ENCODE assay signal across 9 mouse cellular contexts in the genomic region with DNA sequence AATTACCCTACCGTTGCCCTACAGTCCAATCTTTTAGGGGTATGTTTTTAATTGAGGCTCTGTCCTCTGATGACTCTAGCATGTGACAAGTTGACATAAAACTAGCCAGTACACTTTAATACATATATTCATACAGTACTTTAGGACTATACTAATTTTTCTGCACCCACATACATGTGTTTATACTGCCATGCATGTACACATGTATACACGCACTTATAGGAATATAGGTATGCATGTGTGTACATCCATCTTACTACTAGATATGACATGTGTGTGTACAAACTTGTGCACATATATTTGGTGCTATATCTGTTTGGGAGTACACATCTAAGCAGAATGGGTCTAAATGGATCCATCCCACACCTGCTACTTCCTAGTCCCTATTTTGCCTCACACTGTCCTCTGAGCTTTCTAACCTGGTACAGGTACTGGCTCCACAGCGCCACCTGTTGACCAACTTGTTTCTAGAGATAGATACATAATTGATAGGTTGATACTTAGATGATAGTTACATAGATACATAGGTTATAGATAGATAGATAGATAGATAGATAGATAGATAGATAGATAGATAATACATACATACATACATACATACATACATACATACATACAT.
DNase-seq lines count a peak whose midpoint lies in the region; ATAC-seq lines count a peak whose summit lies in the region.
"Had no signal": no experiment of that assay in that cellular context is flagged by ENCODE, and none has a peak within 500 bp of the region (broad histone marks: within the 10 kb centered on the region; RNA-seq: fewer than 3 reads in every experiment).

No protein-coding gene starts in this region.

- no peak overlapping the region for H3K9ac ChIP-seq in hindbrain, embryonic 11.5 days (ENCODE audit: low read depth, low read length)
- H3K9ac ChIP-seq: heart, embryonic 13.5 days had no signal

- no peaks in the 10 kb centered on the region for H3K27me3 ChIP-seq in hindbrain, embryonic 11.5 days (ENCODE audit: control insufficient read depth, insufficient read depth, low read length)
- H3K27me3 ChIP-seq: heart, embryonic 13.5 days had no signal

- H3K36me3 ChIP-seq in hindbrain, embryonic 11.5 days (ENCODE audit: control insufficient read depth, insufficient read depth, low read length) = no peaks in the 10 kb centered on the region

- H3K9me3 ChIP-seq in hindbrain, embryonic 11.5 days (ENCODE audit: control insufficient read depth, low read length) = no peaks in the 10 kb centered on the region
- H3K9me3 ChIP-seq: heart, embryonic 13.5 days had no signal

- no peak overlapping the region for H3K4me2 ChIP-seq in hindbrain, embryonic 11.5 days (replicated peaks; ENCODE audit: low read depth, low read length)
- H3K4me2 ChIP-seq: heart, embryonic 13.5 days had no signal

- no peak overlapping the region for H3K27ac ChIP-seq in hindbrain, embryonic 11.5 days (ENCODE audit: low read depth, low read length)
- H3K27ac ChIP-seq: heart, embryonic 13.5 days had no signal

- peak; percentile 41 to 83 for DNase-seq in adrenal gland, adult (ENCODE audit: inconsistent age in 2 of 2, low spot score in 1 of 2)
- no peak for DNase-seq in adrenal gland, adult 8-10 months
- peak; percentile 68 to 76 for DNase-seq in adrenal gland, adult 18-20 months (ENCODE audit: low spot score in 2 of 2)
- peak; percentile 77 for DNase-seq in embryo, embryonic 10 days (ENCODE audit: low spot score)
- DNase-seq in hindbrain, embryonic 11.5 days (ENCODE audit: low spot score) = peak; percentile 60
- DNase-seq in layer of hippocampus, adult 9-11 months = peak; percentile 17
- peak; percentile 17 for DNase-seq in spleen, adult 12 weeks (ENCODE audit: low spot score)

- no peak overlapping the region for H3K4me3 ChIP-seq in hindbrain, embryonic 11.5 days (ENCODE audit: low read depth, low read length)
- H3K4me3 ChIP-seq: heart, embryonic 13.5 days had no signal

- 64% methylated on average over 3 of the region's 3 CpGs for WGBS in hindbrain, embryonic 11.5 days

- ATAC-seq in hindbrain, embryonic 11.5 days (ENCODE audit: low FRiP score) = no peak; the same call in 1 of the 2 replicates
- ATAC-seq in megakaryocyte, adult 5-6 weeks (ENCODE audit: poor library complexity, severe bottlenecking) = peak; percentile 70

- no peaks in the 10 kb centered on the region for H3K4me1 ChIP-seq in hindbrain, embryonic 11.5 days (replicated peaks; ENCODE audit: control insufficient read depth, insufficient read depth, low read length)
- H3K4me1 ChIP-seq: heart, embryonic 13.5 days had no signal
